Mouse (Mus musculus): ENCODE measurements around the gene A030005K14Rik. TPM values are rescaled to one million over a fixed set of nuclear protein-coding genes. Genes with fewer than 3 reads are reported as not detected.

The A030005K14Rik gene
- polyA plus RNA-seq (2012; rRNA removed) = not detected in 2 replicates

DNA sequence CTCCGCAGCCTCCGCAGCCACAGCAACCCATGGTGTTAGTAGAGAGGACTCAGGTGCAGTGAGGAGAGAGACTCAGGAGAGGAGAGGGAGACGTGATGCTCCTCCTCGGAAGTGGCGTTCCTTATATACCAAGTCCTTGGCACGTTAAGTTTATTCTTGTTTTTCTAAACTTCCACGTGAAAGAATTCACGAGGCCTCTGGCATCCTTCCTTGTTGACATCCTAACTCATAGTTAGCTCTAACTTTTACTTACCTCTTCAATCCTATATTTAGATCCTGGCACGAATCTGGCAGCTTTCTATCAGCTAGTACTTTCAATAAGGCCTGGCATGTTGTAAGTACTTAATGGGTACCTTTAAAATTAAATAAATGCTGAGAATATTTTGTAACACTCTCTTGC lies at the start of gene A030005K14Rik:
TSS of gene A030005K14Rik (minus strand) at position 101 of the 400 bp plus-strand sequence.

DNA sequence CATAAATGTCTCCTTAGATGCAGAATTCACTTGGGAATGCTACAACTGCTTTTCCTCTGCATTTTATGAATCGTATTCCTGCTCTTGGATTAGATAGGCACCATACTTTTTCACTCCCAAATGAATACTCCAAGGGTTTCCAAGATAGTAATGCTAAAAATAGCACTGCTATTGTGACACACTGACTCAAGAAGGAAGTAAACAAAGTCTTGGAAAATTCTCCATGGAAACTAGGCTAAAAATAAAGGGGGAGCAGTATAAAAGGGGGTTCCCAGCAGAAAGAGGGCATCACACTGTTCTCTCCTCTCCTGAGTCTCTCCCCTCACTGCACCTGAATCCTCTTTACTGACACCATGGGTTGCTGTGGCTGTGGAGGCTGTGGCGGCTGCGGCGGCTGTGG lies 1.5 kb upstream of the A030005K14Rik start, which contains the start of gene Krtap28-13:
TSS of gene Krtap28-13 (plus strand) at position 288 of the 400 bp plus-strand sequence.

DNA sequence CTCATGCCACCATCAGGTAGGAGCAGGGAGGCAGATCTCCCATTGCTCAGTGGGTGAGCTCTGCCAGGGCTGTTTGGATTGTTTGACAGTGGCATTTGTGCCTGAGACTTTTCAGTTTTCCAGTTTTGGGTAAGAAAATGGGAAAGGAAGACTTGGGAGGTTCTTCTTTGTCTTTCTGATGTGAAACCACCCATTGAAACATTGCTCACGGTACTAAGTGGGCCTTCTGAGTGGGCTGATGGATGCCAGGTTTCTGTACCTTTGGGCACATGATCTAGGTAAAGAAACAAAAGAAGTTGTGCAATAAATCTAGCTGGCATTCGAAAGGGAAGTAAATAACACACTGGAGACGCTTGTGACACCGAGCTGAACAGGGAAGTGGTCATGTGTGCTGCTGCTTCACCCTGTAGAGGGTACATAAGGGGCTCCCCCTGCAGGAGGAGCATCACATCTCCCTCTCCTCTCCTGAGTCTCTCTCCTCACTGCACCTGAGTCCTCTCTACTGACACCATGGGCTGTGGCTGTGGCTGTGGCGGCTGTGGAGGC lies 14.2 kb downstream of the A030005K14Rik start, which contains the start of gene Gm47969:
TSS of gene Gm47969 (plus strand) at position 51 of the 546 bp plus-strand sequence.

DNA sequence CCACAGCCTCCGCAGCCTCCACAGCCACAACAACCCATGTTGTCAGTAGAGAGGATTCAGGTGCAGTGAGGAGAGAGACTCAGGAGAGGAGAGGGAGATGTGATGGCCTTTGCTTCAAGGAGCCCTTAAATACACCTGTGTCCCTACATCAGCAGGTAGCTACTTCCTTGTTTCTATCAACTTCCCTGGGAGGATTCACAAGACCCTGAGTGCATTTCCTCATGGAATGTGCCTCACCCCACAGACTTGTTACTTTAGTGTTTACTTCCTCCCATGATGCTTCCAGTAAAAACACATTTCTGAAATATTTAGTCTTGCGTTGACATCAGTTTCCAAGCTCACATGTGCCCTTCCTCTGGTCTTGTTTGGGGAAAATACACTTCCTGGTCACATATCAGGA lies 16.8 kb downstream of the A030005K14Rik start, which contains the start of gene Krtap28-10:
TSS of gene Krtap28-10 (minus strand) at position 101 of the 400 bp plus-strand sequence.

GRCm38 (mm10) chr1:83038109-83038672 lies 21.0 kb downstream of the A030005K14Rik start, which contains the start of gene Slc19a3:
Gene Slc19a3, minus strand, starts transcription at chr1:83038448.

Other genes with a start within 250 kb of the A030005K14Rik start
- gene Agfg1, start 219.9 kb downstream of the A030005K14Rik start, polyA plus RNA-seq (2012; rRNA removed) = 37.8 and 46.2 TPM in 2 replicates
- gene A030005L19Rik, start 146.1 kb downstream of the A030005K14Rik start, polyA plus RNA-seq (2012; rRNA removed) = 1.8 and 2.1 TPM in 2 replicates
- 0.09 TPM in 2 replicates for gene A030014E15Rik, start 134.5 kb downstream of the A030005K14Rik start, polyA plus RNA-seq (2012; rRNA removed)
- not detected in 2 replicates for gene Gm6217, start 128.0 kb downstream of the A030005K14Rik start, polyA plus RNA-seq (2012; rRNA removed)
- not detected in 2 replicates for gene A030003K21Rik, start 116.0 kb downstream of the A030005K14Rik start, polyA plus RNA-seq (2012; rRNA removed)
- not detected in 2 replicates for gene Gm7544, start 103.4 kb downstream of the A030005K14Rik start, polyA plus RNA-seq (2012; rRNA removed)
- gene Gm47955, start 99.1 kb downstream of the A030005K14Rik start, polyA plus RNA-seq (2012; rRNA removed) = not detected in 2 replicates
- gene Gm47959, start 58.8 kb downstream of the A030005K14Rik start, polyA plus RNA-seq (2012; rRNA removed) = not detected in 2 replicates
- 0.03 and 0.06 TPM in 2 replicates for gene Slc19a3, start 20.9 kb downstream of the A030005K14Rik start, polyA plus RNA-seq (2012; rRNA removed)
- not detected in 2 replicates for gene Krtap28-10, start 16.9 kb downstream of the A030005K14Rik start, polyA plus RNA-seq (2012; rRNA removed)
- not detected in 2 replicates for gene Gm47969, start 14.4 kb downstream of the A030005K14Rik start, polyA plus RNA-seq (2012; rRNA removed)
- not detected in 2 replicates for gene Krtap28-13, start 1.6 kb upstream of the A030005K14Rik start, polyA plus RNA-seq (2012; rRNA removed)
- 0.05 and 0.09 TPM in 2 replicates for gene Ccl20, start 57.4 kb upstream of the A030005K14Rik start, polyA plus RNA-seq (2012; rRNA removed)
- 0.01 TPM in 1 of 2 replicates, not detected in the other for gene Daw1, start 100.4 kb upstream of the A030005K14Rik start, polyA plus RNA-seq (2012; rRNA removed)